Mouse (Mus musculus): ENCODE results near the gene Esrrg.

Gene Esrrg

DNA sequence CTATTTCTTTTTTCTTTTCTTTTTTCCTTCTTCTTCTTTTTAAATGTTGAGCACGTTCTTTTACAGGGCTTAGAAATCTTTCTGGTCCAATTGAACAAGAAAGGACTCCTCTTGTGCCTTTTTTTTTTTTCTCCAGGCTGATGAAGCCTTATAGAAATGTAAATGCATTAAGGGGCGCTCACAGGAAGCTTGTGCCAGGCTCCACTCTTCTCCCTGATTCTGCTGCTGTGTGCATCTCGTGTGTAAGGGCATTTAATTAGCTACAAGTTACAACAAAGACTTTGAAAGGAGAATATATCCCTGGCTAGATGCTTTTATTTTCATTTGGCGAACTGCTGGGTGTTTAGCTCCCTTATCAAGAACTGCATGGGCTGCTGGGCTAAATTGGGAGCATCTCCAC is 374.6 kb downstream of the Esrrg start:
- no peak for DNase-seq (ENCODE audit: low spot score in 2 of 2)

DNA sequence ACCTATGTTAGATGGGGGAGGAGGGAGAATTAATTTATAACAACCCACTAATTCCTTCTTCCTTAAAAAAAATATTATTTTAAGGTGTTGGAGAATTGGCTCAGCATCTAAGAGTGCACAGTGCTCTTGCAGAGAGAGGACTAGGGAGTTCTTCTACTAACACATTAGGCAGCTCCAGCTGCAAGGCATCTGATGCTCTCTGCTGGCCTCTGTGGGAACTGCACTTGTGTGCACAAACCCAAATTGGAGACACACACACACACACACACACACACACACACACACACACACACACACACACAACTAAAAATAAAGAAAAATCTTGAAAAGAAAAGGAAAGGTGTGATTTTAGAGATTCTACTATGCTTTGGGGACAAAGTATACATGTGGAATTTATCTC is 381.6 kb downstream of the Esrrg start:
- DNase-seq (ENCODE audit: low spot score in 2 of 2) = no peak

DNA sequence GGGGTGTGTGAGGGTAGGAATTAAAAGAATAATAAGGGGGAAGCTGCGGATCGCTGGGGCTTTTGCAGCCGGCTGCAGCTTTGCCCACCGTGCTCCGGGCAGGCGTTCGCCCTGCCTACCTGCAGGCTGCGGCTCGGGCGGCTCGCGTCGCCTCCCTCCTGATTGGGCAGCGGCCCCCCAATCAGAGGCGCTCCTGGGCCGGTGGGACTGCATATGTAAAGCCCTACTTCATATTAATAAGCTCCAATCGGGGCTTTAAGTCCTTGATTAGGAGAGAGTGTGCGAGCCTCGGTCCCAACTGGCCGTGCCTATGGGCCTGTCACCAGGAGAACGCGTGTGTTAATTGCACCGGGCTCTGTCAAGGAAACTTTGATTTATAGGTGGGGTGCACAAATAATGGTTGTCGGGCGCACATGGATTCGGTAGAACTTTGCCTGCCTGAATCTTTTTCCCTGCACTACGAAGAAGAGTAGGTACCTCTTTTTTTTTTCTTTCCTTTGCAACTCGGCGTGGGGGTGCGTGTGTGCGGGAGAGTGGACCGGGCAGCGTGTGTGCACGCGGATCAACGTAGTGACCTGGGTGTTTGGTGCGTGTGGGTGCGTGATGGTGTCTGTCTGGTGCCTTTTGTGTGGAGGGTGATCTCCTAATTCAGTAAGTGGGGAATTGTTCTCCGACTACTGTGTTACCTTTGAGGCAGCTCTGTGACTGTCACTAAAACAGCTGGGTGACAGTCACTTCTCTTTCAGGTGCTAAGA is 389.2 kb downstream of the Esrrg start:
- peak; percentile 27 to 44 for DNase-seq (ENCODE audit: low spot score in 2 of 2)

DNA sequence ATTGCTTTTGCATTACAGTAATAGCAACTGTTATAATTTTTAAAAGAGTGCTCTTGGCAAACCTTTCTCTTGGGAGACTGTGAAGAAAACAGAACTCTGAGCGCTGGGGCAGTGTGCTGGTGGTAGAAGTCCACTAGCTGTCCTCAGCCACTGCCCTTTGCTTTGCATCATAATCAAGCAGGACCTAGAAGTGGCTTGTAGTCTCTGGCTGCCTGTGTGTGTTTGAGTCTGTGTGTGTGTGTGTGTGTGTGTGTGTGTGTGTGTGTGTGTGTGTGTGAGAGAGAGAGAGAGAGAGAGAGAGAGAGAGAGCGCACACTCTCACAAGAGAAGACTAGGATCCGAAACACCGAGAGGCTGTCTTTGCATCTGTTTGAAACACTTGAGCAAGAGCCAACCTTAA is 390.5 kb downstream of the Esrrg start:
- no peak for DNase-seq (ENCODE audit: low spot score in 2 of 2)

GRCm38 (mm10) chr1:188000189-188000588 is 391.6 kb downstream of the Esrrg start:
- no peak for DNase-seq (ENCODE audit: low spot score in 2 of 2)

DNA sequence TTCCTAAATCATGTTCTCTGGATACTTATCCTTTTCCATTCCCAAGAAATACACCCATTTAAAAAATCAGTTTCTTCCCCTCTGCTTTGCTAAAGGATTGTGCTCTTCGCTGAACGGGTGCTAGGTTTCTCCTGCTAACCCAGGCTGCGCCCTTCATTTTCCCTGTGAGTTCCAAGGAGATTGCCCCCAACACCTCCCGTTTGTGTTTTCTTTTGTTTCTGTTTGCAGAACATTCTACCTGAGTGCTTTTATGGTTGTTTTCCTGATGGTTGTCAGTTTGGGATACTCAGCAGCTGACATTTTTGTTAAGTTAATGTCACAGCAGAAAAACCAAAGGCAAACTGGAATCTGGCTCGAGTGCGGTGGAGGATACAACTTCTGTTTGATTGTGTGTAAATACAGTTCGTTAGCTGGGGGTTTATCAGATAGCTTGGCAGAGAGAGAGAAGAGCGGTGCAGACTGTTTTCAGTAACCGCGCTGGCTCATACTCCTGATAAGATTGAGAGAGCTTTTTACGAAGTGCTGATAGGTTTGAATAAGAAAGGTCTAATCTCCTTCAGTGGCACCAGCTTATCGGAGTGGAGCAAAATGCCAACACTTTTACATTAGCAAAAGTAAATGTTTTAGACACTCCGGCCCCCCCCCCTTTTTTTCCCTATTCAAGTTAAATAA is 398.4 kb downstream of the Esrrg start:
- DNase-seq (ENCODE audit: low spot score in 2 of 2) = no peak

DNA sequence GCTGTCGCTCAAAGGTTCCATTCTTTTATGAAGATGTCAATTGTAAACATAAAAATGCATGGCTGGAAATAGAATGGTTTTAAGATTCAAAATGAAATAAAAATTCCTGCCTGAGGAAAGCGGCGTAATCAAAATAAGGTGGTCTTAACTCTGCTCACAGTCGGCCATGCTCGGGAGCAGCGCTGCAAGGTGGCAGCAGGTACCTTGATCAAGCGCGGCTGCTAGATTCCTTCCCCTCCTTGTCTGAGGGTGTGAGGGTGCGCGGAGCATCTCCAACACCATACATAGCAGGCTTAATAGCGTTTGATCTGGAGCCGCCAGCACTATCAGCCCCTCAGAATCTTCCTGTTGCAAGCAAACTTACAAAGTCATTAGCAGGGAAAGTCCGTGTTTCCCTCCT is 399.9 kb downstream of the Esrrg start:
- DNase-seq (ENCODE audit: low spot score in 2 of 2) = no peak

- DNase-seq (ENCODE audit: low spot score in 2 of 2) = no peak
Measured at GRCm38 (mm10) chr1:188009868-188010267, 401.3 kb downstream of the Esrrg start.

DNA sequence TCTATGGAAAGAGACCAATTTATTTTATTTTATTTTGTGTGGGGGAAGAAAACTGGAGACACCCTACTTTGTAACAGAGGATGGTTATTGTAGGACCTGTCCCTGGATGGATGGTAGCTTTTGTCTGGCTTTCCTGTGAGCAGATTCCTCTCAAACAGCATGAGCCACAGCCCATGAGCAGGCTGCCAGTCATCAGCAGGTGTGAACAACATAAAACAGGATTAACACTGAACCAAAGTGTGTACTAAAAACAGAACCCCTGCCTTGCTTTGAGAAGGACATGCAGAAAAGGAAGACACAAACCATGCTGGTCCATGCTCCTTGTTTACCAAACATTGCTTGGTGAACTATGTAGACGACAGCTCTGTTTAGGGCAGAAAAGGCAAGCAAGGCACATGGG is 402.3 kb downstream of the Esrrg start:
- DNase-seq (ENCODE audit: low spot score in 2 of 2) = no peak

DNA sequence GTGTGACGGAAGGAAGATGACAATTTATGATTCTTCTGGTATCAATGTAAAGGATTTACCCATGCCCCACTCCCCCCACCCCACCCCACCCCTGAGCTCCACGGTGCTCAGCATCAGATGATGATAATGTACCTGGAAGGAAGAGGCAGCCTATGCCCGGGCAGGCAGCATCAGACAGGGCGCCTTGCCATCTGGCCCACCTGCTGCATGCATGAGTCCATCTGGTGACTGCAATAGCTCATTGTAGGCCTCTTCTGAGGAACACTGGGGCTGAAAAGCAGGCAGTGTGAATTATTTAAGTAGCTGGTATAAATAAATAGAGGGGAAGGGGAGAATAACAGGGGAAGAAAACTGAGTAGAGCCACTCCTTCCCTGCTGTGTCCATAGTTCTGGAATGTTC is 405.8 kb downstream of the Esrrg start:
- DNase-seq (ENCODE audit: low spot score in 2 of 2) = peak in 1 of 2 experiments; percentile 32

GRCm38 (mm10) chr1:188017956-188018862 is 409.6 kb downstream of the Esrrg start:
- peak in 1 of 2 experiments; percentile 21 for DNase-seq (ENCODE audit: low spot score in 2 of 2)

DNA sequence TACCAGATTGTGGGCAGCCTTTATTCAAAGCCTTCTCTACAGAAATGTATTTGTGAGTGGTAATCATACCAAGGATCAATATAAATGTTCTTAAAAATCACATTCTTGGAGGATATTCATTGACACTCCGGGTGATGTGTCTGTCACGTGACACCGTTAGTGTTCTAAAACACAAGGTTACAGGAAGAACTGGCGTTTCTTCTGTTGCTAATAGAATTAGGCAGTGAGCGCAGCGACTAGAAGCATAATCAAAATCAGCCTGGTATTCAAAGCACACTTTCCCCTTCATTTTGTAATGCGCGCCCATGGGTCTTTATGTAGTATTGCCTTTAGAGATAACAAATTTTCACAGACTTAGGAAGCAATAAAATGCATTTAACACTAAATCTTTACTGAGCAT is 420.6 kb downstream of the Esrrg start:
- no peak for DNase-seq (ENCODE audit: low spot score in 2 of 2)

DNA sequence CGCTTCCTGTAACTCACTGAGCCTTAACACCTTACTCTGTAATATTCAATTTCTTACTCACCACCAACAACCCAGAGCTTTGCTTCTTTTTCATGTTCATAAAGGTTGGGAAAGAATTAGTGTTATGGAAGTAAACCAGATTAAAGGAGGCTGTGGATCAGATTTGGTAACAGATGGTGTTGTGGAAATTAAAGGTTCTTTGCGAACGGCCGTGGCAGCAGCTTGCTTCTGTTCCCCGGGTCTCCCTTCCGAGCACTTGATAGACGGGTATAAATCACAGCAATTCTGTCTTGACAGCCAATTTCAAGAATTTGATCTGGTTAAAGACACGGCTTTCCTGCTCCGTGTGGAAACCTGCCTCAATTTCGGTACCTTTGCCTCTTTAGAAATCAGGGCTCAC is 421.5 kb downstream of the Esrrg start:
- no peak for DNase-seq (ENCODE audit: low spot score in 2 of 2)

DNA sequence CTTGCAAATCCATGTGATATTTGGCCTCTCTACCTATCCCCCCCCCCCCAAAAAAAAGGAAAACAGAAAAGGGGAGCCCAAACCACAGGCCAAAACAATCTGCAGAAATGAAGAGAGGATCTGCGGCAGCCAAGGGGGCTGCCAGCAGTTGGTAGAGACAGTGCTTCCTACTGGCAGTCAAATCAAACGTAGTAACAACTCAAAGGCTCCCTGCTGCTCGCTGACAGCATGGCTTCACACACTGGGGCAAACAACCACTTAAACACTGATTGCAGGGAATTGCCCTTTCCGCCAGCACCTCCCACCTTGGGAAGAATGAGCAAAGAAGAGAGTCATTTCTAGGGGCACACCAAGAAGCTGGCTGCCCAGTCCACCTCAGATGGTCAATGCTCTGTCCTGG is 422.7 kb downstream of the Esrrg start:
- DNase-seq (ENCODE audit: low spot score in 2 of 2) = no peak

DNA sequence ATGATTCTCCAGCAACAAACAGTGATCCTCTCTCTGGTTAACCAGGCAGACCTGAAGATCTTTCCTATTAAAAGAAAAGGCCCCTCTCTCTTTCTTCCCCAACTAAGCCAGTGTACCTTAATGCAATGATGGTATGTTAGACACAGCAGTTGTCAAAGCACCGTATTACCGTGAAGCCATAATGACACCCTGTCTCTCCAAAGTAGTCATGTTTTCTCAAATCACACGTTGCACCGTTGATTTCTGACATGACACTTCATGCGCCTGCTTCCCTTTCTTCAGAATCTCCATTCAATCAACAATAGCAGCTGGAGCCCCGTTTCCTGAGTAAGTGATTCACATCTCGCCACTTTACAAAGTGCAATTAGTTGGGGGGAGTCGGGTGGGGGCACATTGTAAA is 427.4 kb downstream of the Esrrg start:
- DNase-seq (ENCODE audit: low spot score in 2 of 2) = no peak

- no peak for DNase-seq (ENCODE audit: low spot score in 2 of 2)
Measured at GRCm38 (mm10) chr1:188046691-188047121, 438.1 kb downstream of the Esrrg start.

- DNase-seq (ENCODE audit: low spot score in 2 of 2) = no peak
Measured at GRCm38 (mm10) chr1:188047148-188047547, 438.6 kb downstream of the Esrrg start.

DNA sequence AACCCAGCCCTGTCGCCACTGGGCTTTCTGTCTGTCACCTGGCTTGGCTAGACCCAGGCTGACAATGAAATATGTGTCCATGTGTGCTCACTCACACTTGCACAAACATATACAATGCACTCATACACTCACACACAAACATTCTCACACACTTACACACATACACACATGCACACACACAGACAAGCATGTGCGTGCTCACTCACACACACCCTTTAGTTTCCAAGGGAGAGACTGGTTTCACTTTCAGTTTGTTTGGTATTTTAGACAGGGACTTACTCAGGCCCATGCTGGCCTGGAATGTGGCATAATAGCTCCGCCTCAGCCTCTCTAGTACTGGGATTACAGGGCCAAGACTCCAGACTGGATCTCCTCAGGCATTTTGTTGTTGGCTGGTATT is 447.3 kb downstream of the Esrrg start:
- no peak for DNase-seq (ENCODE audit: low spot score in 2 of 2)

DNA sequence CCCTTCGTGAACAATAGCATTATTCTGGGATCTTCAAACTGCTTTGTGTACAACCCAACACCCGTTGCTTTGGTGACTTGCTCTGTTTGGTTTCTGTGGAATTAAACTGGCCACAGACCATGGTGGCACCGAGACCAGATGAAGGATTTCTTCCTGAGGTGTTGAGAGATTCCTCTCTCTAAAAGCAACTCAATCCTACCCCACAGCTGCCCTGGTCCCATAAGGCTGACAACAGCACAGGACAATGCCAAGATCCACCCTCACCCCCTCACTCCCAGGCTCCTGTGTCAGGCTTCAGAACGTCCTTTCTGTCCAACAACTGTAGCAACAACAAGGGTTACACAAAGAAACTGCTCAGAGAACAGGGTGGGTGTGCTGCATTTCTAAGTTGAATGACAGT is 449.3 kb downstream of the Esrrg start:
- no peak for DNase-seq (ENCODE audit: low spot score in 2 of 2)

- no peak for DNase-seq (ENCODE audit: low spot score in 2 of 2)
Measured at GRCm38 (mm10) chr1:188059006-188059405, 450.4 kb downstream of the Esrrg start.

GRCm38 (mm10) chr1:188060493-188060892 is 451.9 kb downstream of the Esrrg start:
- no peak for DNase-seq (ENCODE audit: low spot score in 2 of 2)

DNA sequence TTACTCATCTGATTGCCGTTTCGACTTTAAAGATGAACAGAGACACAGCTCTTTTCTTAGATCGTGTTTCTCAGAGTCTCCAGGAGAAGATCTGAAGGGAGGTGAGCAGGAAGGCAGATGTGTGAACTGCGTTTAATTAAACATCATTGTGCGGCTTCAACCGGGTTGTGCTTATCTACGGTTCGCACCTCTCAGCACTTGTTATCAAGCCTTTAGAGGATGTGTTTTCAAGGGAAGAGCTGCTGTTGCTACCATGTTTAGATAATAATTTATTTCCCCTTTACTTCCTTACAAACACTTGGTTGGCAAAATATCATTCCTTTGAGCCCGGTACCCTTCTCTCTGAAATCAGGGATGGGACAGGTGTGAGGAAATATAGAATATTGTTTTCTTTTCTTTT is 460.2 kb downstream of the Esrrg start:
- DNase-seq (ENCODE audit: low spot score in 2 of 2) = no peak

Data from right cerebral cortex, adult 2 months (tissue).